Mouse (Mus musculus) G1E-ER4 (cell line): Measurements from ENCODE around the gene Tacc3. TPM values are rescaled to one million over a fixed set of nuclear protein-coding genes. Genes with fewer than 3 reads are reported as not detected.

ENCODE experiments used
- GATA1 ChIP-seq: IDR thresholded peaks from one replicate; pipeline ENCODE4 v1.8.0; 2012; ENCODE audit warnings: low read length, inconsistent platforms
- polyA plus RNA-seq: library from polyadenylated mRNA; stranded (reverse); fragments of >175 nt; gene quantifications from 2 replicates; pipeline ENCODE4 v1.2.3, GENCODE M21; 2012

Gene Tacc3
- polyA plus RNA-seq, result 50.5 and 88.8 TPM in 2 replicates

DNA sequence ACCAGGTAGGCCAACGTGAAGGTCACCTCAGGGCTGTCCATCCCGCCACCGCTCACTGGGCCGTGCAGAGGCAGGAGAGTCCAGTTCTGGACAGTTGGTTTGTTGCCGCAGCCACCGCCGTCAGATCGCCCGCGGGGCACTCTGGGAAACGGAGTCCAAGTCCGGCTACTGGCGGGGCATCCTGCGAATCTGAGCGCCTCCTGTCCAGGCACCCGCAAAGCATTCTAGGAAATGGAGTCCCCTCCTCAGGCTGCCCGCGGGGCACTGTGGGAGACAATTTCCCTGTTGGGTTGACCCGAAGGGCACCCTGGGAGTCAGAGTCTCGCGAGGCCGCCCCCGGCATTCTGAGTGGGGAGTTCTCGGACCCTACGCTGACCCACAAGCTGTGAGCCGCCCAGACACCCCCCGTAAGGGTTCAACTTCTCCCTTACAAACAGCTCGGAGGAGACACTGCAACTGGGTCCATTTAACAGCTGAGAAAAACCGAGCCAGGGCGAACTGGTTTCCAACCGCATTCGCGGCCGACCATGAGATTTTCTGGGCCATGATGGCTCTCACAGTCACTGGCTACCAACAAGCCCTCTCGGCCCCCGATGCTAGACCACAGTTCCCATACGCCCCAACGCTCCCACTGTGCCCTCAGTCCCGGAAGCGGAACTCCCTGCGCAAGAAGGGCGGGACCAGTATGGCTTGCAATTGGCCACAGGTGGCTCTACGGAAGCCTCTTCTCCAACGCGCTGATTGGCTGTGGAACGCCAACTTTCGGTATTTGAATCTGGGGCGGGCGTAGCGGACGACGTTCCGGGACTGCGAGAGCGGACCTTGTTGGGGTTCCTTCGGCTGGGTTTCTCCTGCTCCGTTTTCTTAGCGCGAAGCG, at the start of gene Tacc3, which contains the start of gene Tmem129:
TSS of gene Tacc3 (plus strand) at position 342 of the 877 bp plus-strand sequence.
TSS of gene Tmem129 (minus strand) at position 630 of the 877 bp plus-strand sequence.
- no peak for TF ChIP-seq GATA1

DNA sequence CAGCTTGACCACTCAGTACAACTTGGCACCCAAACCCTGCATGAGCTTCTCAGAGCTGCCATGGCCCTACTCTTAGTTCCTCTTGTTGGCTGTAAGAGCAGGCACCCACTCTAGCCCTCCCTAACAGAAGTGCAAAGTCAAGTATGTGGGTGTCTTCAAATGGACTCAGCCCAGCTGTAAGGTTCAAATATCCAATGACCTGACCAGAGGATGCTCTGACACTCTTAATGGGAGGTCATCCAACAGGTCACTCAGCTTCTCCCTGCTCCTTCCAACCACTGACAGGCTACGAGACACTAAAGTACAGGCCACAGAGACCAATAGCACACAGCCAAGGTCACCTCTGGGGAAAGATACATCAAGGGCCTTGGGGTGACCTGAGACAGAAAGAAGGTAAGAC, 48.7 kb upstream of the Tacc3 start:
- TF ChIP-seq GATA1, result no peak

DNA sequence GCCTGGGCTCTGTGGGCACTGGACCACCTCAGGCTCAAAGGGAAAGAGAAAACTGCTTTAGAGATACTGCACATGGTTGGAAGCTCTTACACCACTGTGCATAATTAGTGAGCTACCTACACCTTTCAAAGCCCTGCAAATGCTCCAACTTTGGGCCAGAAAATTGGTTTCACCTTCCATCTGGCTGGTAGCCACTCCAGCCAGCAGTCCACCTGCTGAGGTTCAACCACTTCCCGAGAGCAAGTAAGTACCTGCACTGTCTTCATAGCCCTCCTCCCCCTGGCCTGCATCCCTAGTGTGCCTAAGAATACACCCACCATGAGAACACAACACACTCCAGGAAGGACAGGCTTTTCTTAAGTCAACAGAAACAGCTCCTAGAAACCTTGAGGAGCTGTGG, 46.1 kb upstream of the Tacc3 start:
- no peak for TF ChIP-seq GATA1

DNA sequence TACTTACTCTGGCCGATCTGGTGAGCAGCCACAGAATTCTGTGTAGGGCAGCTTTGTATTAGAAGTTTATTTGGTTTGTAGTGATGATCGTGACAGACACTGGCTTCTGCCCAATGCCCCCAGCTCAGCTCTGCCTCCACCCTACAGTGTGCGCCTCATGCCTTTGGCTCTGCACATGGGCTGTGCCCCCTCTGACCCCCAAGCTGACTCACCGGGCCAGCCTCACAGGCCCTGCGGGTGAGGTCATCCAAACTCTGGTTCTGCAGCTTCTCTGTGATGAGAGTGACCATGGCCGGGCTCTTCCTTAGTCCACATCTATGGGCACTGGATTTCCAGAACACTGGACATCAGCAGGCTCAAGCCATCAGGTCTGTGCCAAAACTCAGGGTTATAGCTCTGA, 43.5 kb upstream of the Tacc3 start:
- TF ChIP-seq GATA1, result no peak

DNA sequence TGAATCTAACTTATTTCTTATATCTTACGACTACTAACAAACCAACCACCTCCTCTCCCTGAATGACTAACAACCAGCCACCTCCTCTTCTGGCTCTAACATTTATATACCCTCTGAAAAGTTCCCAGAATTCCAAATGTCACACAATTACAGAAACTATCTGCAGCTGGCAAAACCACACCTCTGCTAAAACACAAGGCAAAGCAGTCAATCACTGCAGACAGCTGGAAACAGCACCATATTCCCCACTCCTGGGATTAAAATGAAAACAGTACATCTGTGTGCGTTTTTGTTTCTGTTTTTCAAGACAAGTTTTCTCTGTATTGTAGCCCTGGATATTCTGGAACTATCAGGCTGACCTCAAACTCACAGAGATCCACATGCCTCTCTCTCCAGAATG, 35.3 kb upstream of the Tacc3 start:
- TF ChIP-seq GATA1, result no peak

DNA sequence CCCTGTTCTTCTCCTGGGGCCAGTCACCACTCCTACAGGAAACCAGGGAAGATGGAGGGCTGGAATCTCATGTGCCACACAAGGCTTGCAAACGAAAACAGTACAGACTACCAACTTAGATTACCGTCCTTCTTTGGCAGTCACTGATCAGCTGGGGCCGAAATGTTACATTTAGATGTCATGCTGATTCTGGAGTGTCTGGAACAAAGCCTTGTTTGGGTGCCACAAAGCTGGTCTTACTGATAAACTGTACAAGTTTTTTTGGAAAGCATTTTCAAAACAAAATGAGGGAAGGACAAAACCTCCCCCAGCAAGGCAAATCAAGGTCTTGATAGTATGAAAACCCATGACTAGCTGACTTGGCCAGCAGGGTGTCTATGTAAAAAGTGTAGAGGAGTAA, 34.2 kb upstream of the Tacc3 start:
- no peak for TF ChIP-seq GATA1

DNA sequence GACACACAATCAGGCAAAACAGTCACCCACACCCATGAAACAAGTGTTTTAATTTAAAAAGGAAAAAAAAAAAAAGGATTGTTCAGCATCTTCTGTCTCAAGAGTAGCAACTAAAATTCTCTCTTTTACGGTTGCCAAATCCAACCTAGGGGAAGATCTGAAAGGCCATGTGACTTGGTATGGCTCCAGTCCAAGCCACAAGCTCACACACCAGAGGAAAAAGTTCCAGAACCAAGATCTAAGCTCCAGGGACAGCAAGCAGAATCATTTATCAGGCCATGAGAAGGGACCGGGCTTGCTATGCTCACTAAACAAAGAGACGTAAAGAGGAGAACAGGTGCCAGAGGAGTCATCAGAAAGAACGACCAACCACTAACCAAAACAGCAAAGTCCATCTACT, 30.0 kb upstream of the Tacc3 start:
- TF ChIP-seq GATA1, result no peak

DNA sequence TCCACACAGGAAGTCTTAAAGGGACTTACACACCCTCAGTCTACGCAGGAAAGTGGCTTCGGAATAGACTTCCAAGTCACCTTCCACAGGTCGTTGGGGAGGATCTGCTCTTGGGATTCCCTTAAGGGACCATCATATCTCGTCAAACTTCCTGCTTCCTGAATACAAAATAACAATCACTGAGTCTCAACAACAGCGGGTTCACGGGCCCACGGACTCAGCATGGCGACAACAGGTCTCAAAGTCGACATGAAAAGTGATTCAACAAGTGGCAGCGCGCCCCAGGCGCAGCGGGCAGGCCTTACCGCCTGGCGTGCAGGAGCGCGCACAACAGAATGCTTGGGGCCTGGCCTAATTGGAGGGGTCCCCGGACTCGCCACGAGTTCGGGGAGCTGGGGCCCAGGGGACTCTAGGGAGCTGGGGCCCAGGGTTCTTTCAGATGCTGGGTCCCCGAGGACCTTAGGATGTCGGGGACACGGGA, 29.1 kb upstream of the Tacc3 start:
- TF ChIP-seq GATA1, result no peak

DNA sequence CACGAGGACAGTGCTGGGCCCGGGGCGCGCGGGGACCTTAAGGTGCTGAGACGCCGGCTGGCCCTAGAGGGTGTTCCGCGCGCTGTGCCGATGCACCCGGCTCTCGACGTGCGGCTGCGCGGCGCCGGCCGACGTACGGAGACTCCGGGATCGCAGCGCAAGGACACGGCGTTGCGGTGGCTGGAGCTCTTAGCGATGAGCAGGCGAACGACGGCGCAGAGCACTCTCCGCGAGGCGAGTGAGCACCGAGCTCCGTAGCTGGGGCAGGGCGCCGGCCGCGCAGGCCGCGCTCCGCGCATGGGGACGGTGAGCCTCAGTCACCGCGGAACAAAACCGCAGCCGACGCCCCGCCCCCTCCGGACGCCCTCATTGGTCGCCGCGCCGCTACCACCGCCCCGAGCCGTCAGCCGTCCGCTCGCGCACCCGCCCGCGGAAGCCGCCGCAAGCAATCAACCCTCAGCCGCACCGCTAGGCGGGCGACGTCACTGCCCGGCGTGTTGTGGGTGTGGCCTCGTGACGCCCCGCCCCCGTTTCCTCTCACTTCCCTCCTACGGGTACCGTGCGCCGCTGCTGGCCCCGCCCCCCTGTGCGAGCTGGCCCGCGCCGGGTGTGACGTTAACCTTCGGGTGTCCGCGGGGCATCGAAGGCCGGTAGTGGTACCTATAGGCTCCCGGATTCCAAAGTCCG, 28.5 kb upstream of the Tacc3 start, which contains the start of the genes Fam53a and Gm9903:
TSS of gene Fam53a (minus strand) at position 335 of the 687 bp plus-strand sequence.
TSS of gene Gm9903 (plus strand) at position 625 of the 687 bp plus-strand sequence.
- TF ChIP-seq GATA1, result no peak

DNA sequence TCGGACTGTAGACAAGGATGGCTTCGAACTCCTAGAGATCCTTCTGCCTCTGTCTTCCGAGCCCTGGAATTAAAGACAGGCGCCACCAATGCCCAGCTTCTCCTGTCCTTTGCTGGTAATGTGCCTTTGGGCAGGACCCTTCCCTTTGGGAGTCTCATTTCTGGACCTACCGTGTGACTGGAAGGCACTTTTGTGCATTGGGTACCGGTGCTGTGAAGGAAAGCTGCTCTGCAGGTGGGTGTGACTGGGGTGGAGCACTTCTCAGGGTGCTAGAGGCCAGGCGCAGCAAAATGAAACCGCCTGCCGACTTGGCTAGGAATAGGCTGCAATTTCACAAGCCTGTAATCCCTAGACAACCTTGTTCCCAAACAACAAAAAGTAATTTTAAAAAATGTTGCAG, 27.9 kb upstream of the Tacc3 start:
- no peak for TF ChIP-seq GATA1

DNA sequence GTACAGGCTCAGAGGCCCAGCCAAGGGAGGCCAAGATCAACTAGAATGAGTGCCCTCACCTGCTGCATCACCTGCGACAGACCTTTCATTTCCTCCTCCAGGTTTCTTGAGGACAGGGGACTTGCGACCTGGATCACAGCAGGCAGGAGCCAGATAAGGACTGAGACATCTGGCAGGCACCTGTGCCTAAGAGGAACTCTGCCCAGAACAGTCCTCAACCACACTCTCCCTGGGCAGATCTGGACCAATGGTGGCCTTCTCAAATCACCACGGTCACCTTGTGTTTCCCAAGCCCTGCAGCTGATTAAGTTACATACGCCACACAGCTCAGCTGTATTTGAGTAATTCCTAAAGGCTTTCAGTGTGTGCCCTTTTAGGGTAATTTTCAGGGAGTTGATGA, 27.3 kb upstream of the Tacc3 start:
- no peak for TF ChIP-seq GATA1

DNA sequence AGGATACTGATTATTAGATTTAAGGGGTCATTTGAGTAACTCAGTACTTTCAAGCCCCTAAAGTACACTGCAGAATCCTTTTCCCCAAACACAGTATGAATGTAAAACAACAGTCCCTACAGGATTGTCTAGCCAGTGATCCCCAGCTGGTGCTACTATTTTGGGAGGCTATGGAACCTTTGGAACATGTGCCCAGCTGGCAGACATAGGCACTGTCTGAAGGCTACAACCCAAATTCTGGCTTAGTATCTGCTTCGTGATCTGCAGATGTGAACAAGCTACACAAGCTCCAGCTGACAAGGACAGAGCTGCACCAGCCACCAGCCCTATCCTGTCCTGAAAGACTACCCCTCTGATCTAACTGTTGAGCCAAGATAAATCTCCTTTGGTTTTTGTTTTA, 25.4 kb upstream of the Tacc3 start:
- TF ChIP-seq GATA1, result no peak

DNA sequence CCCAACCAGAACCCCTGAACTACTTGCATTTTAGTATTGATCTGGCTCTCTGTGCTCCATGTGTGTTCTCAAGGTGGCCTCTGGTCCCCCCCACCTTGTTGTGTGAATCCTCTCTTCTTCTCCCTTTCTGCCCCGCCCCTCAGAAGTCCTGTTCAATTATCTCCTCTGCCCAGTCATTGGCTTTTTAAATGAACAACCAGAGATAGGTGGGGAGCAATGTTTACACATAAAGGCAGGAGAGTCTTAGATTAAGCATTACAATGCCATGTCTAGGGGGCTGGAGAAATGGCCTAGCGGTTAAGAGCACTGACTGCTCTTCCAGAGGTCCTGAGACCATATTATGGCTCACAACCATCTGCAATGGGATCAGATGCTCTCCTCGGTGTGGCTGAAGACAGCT, 22.6 kb upstream of the Tacc3 start:
- TF ChIP-seq GATA1, result no peak

DNA sequence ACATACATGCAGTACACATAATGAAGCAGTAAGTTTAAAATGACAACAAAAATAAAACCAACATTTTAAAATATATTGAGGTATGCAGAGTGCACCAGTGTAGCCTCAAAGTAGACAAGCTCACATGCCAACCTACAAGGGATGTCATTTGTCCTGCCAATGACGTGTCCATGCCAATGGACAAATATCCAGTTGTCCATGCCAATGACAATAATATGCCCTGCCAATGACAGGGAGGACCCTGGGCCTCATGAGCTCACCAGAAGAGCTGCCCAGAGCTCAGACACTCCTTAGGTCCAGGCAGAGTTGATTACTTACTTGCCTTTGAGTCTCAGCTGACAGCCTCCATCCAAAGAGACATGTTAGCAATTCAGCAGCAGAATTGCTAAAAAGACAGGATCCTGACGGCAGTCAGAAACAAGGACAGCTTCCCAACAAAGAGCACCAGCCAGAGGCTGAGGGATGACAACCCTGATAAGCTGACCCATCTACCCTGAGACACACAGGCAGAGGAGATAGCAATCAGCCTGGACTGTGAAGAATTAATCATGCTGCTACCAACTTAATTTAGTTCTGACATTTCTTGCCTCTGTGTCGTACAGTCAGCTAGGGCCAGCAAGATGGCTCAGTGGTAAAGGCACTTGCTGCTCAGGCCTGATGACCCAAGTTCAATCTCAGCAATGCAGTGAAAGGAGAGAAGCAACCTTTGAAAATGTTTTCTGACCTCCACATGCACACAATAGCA, 20.1 kb upstream of the Tacc3 start:
- TF ChIP-seq GATA1, result no peak

DNA sequence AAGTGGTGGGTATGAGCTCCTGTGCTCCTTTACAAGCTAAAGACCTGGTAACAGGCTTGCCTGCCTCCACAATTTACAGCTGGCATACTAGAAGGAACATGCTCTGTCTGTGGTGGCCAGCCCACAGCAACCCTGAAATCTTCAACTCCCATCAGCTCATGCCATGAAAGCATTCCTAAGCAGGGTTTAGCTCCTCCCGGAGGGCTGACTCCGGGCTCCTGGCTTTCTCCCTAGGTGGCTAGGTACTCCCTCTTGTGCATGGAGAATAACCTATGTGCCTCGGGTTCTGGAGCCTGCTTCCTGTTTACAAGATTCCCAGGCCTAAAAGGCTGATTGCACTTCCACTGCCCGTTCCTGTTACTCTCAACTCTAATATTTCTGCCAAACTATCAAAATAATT, 19.1 kb upstream of the Tacc3 start:
- no peak for TF ChIP-seq GATA1

DNA sequence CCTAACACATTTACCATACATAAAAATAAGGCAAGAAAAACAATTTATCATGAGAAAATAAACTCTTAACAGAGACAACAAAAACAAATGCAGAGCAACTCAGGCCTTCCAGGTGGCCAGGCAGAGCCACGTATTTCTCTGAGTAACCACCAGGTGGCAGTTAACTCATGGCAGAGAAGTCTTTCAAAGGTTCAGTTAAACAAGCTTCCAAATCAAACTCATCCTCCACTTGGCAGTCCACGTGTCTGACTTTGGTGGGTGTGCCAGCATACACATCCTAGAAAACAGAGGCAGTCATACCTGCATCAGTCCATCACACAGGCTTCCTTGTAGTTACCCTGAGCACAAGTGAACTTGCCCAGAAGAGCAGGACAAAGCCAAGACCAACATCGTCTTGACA, 17.3 kb upstream of the Tacc3 start:
- TF ChIP-seq GATA1, result no peak
